Mouse (Mus musculus): Measurements from ENCODE around the gene Gm28047.
A peak's percentile ranks its signal among the peaks of the same experiment; 100 is the strongest.
"Not testable (repeated sequence)": the region's sequence is repeated elsewhere in the genome, so short reads cannot be mapped to it uniquely, and the experiment has no call there.

Gm28047 gene

DNA sequence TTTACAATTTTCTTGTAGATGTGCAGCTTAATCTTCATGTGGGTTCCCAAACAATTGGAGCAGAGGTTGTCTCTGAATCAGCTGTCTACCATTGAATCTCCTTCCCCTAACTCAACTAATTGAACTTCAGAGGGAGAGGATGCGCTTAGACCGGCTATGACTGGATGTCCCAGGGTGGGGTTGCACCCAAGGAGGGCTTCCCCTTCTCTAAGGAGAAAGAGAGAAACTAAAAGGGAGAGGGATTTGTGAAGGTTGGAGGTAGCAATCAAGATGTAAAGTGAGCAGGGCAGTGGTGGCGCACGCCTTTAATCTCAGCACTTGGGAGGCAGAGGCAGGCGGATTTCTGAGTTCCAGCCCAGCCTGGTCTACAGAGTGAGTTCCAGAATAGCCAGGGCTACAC, 5.4 kb downstream of the Gm28047 start:
- no peak for DNase-seq

GRCm38 (mm10) chr15:102617654-102618053, 7.2 kb downstream of the Gm28047 start:
- no peak for DNase-seq

DNA sequence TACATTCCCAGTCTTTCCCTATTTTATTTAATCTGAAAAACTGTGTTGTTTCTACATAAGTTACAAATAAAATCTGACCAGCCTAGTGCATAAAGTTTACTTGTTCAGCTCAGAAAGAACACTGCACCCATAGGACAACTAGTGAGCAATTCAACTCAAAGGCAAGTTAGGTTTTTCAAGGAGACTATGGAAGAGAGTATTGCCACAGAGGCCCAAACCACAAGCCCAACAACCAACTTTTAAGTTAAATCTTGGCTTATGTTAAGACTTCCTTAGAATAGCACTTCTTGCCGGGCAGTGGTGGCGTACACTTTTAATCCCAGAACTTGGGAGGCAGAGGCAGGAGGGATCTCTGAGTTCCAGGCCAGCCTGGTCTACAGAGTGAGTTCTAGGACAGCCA, 8.7 kb downstream of the Gm28047 start:
- DNase-seq: no peak

DNA sequence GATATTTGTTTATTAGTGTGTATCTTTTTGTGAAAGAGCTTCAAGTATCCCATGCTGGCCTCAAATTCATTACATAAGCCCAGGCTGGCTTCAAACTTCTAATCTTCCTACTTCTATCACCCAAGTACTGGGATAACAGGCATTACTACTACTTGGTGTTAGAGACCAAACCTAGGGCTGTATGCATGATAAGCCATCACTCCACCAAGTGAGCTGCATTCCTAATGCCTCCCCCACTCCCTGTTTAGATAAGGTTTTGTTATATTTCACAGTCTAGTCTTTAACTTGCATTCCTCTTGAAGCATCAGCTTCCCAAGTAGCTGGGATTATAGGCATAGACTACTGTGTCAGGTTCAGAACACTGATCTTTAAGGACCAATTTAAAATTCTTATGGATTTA, 10.6 kb downstream of the Gm28047 start:
- DNase-seq: no peak

- DNase-seq: no peak
These were observed 11.9 kb downstream of the Gm28047 start for GRCm38 (mm10) chr15:102612966-102613365.

DNA sequence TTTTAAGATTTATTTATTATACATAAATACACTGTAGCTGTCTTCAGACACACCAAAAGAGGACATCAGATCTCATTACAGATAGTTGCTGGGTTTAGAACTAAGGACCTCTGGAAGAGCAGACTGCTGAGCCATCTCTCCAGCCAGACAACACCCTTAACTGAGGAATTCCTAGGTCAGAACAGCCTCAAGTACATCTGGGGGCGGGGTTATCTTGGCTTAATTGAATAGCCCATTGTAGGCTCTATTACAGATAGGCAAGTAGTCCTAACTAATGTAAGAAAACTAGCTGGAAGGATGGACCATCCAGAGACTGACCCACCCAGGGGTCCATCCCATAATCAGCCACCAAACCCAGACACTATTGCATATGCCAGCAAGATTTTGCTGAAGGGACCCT, 16.3 kb downstream of the Gm28047 start:
- DNase-seq: not testable (repeated sequence)

- peak; percentile 9 for DNase-seq
These were observed 30.7 kb downstream of the Gm28047 start for GRCm38 (mm10) chr15:102593996-102594656.

DNA sequence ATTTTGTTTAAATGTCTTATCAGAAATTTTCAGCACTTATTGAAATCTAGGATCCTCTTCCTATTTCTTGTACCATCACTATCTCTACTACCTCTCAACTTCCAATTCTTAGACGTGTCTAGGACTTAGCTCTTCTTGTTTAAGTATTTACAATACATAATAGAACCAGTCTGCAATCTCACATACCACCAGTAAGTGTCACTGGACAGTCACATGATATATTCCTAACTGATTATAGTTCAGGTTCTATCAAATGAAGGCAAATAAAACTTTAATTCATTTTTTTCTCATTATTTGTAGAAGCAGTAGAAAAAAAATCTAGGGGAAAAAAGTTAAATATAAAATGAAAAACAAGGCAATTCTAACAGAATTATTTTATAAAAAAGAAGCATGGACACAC, 32.2 kb downstream of the Gm28047 start:
- no peak for DNase-seq

DNA sequence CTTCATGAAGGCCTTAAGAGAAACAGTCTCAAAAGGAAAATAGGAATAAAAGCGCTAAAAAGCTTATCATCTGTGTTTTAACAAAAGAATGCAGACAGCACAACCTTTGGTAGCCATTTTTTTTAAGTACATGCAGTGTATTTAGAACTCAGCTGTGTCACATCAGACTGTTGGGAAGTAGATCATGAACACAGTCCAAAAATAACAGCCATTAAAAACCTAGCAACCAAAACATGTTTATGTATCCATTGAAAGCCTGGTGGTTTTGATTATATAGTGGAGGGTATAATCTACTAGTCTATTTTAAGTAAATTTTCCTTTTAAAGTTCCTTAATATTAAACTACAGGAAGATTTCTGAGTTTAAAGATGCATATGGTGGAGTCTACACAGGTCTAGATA, 34.3 kb downstream of the Gm28047 start:
- DNase-seq: no peak

- DNase-seq: no peak
These were observed 35.0 kb downstream of the Gm28047 start for GRCm38 (mm10) chr15:102589826-102590225.

DNA sequence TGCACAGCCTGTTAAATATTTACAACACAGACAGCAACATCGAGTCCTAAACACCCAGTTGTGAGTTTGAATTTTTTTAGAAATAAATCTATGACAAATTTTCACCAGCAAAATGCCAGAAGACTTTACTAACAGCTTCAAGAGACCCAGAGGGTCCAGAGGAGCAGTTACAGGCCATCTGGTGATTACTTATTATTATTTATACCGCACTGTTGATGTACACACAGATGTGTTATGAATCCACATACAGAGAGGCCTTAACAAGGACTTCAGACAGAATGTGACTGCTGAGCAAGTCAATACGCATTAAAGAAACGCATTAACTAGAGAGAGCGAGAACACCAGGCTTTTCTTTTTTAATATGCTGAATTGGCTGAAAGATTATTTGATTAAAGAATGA, 39.4 kb downstream of the Gm28047 start:
- no peak for DNase-seq

- DNase-seq: peak; percentile 13
These were observed 41.0 kb downstream of the Gm28047 start for GRCm38 (mm10) chr15:102583708-102584383.

- DNase-seq: no peak
These were observed 43.7 kb downstream of the Gm28047 start for GRCm38 (mm10) chr15:102581205-102581604.

DNA sequence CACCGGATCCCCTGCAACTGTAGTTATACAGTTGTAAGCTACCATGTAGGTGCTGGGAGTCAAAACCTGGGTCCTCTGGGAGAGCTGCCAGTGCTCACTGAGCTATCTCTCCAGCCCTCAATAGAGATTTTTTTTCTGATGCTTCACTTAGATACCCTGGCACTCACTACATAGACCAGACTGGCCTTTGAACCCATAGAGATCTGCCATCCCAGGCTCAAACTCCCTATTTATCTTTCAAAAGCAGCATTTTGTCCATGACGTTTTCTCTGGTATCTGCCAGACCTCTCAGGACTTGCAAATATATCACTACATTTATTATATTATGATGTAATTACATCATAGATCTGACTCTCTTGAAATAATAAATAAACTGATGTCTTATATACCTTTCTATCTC, 46.5 kb downstream of the Gm28047 start:
- DNase-seq: no peak

- DNase-seq: no peak
These were observed 47.9 kb downstream of the Gm28047 start for GRCm38 (mm10) chr15:102576972-102577371.

DNA sequence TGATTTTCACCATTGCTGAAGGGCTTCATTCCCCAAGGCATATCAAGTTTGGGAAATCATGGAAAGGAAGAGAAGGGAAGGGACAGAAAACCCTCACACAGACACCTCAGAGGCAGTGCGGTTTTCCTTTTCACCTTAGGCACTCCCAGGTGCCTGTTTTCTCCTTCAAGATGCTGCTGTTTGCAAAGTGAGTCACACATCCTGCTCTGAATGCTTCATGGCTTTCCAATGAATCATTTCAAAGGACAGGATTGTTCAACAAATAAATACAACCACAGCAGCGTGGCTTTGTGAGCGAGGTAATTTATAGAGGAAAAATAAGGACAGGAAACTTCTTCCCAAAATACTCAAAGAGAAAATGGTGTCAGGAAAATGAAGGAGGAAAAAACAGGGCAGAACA, 52.8 kb downstream of the Gm28047 start:
- DNase-seq: no peak

- DNase-seq: no peak
These were observed 57.0 kb downstream of the Gm28047 start for GRCm38 (mm10) chr15:102567849-102568248.

GRCm38 (mm10) chr15:102563681-102564080, 61.2 kb downstream of the Gm28047 start:
- DNase-seq: no peak

- DNase-seq: no peak
These were observed 61.8 kb downstream of the Gm28047 start for GRCm38 (mm10) chr15:102563061-102563460.

DNA sequence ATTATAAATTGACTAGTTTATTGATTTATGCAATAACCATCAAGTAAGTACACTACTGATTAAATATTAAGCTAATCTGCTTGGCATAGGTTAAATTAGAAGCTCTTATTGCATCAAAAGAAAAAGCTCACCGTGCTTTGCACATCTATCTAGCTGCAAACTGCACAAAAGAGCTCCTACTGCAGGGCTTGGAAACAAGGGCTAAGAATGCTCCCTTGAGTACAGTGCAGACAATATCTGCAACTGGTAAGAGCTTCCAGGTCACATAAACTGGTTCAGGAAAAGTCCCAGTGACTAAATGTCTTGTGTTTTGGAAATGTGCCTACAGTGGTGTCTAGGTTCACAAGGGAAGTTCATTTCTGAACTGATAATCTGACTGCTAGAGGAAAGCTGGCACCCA, 62.4 kb downstream of the Gm28047 start:
- no peak for DNase-seq

- DNase-seq: no peak
These were observed 67.3 kb downstream of the Gm28047 start for GRCm38 (mm10) chr15:102557580-102557979.

GRCm38 (mm10) chr15:102555581-102555980, 69.3 kb downstream of the Gm28047 start:
- DNase-seq: no peak

- DNase-seq: no peak
These were observed 72.3 kb downstream of the Gm28047 start for GRCm38 (mm10) chr15:102552599-102552998.

DNA sequence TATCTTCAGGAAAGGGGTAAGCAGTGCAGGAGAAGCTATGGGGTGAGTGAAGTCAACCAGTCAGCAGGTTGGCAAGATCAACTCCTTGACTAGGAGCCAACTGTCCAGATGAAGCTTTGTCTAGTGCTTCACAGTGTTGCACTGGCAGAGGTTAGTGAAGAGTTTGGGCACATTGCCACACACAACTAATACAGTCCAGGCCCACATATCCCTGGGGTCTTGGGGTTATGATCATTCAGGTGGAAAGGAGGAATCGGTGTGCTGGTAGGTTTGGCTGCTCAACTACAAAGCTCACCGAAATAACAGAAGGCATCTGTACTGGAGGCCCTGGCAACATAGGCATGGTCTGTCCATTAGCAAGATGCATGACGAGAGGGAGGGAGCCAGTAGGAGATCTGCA, 77.4 kb downstream of the Gm28047 start:
- DNase-seq: no peak
